Mouse (Mus musculus) WW6 (cell line): ENCODE data around the gene Zzef1.

ENCODE experiments used
- DNase-seq: peaks from one replicate; pipeline ENCODE4 v3.0.0-alpha.2; 2013; ENCODE audit warnings: low read depth, low spot score

The Zzef1 gene

GRCm38 (mm10) chr11:72805232-72805631 lies 9.2 kb downstream of the Zzef1 start:
- no peak for DNase-seq

GRCm38 (mm10) chr11:72806556-72806955 lies 10.5 kb downstream of the Zzef1 start:
- no peak for DNase-seq

GRCm38 (mm10) chr11:72807992-72808391 lies 12.0 kb downstream of the Zzef1 start:
- no peak for DNase-seq

GRCm38 (mm10) chr11:72813687-72814086 lies 17.7 kb downstream of the Zzef1 start:
- no peak for DNase-seq

GRCm38 (mm10) chr11:72814188-72814587 lies 18.2 kb downstream of the Zzef1 start:
- DNase-seq = no peak

GRCm38 (mm10) chr11:72816859-72817258 lies 20.8 kb downstream of the Zzef1 start:
- no peak for DNase-seq

- no peak for DNase-seq
Observed at GRCm38 (mm10) chr11:72818067-72818466, 22.0 kb downstream of the Zzef1 start.

GRCm38 (mm10) chr11:72821041-72821440 lies 25.0 kb downstream of the Zzef1 start:
- DNase-seq = no peak

GRCm38 (mm10) chr11:72829869-72830268 lies 33.8 kb downstream of the Zzef1 start:
- DNase-seq = no peak

- DNase-seq = no peak
Observed at GRCm38 (mm10) chr11:72842731-72843130, 46.7 kb downstream of the Zzef1 start.

- no peak for DNase-seq
Observed at GRCm38 (mm10) chr11:72843576-72843975, 47.5 kb downstream of the Zzef1 start.

GRCm38 (mm10) chr11:72845526-72845925 lies 49.5 kb downstream of the Zzef1 start:
- no peak for DNase-seq

- no peak for DNase-seq
Observed at GRCm38 (mm10) chr11:72846685-72847084, 50.7 kb downstream of the Zzef1 start.

GRCm38 (mm10) chr11:72847831-72848628 lies 52.0 kb downstream of the Zzef1 start:
- no peak for DNase-seq

- no peak for DNase-seq
Observed at GRCm38 (mm10) chr11:72850419-72851131, 54.5 kb downstream of the Zzef1 start.

GRCm38 (mm10) chr11:72851214-72851613 lies 55.2 kb downstream of the Zzef1 start:
- DNase-seq = no peak

- no peak for DNase-seq
Observed at GRCm38 (mm10) chr11:72852122-72852521, 56.1 kb downstream of the Zzef1 start.

GRCm38 (mm10) chr11:72853086-72853485 lies 57.1 kb downstream of the Zzef1 start:
- no peak for DNase-seq

- no peak for DNase-seq
Observed at GRCm38 (mm10) chr11:72854251-72854650, 58.2 kb downstream of the Zzef1 start.

GRCm38 (mm10) chr11:72856764-72857163 lies 60.7 kb downstream of the Zzef1 start:
- no peak for DNase-seq

GRCm38 (mm10) chr11:72861236-72861635 lies 65.2 kb downstream of the Zzef1 start:
- no peak for DNase-seq

GRCm38 (mm10) chr11:72866446-72866845 lies 70.4 kb downstream of the Zzef1 start:
- no peak for DNase-seq

GRCm38 (mm10) chr11:72872061-72872460 lies 76.0 kb downstream of the Zzef1 start:
- no peak for DNase-seq
